Mouse (Mus musculus) embryonic facial prominence, embryonic 11.5 days (tissue): ENCODE results near the gene Ier5. TPM values are rescaled to one million over a fixed set of nuclear protein-coding genes. Genes with fewer than 3 reads are reported as not detected.

Experiments
- ATAC-seq: fragments of 200-750 bp; cut with Nextera tagmentation; replicated peaks from 2 replicates; pipeline ENCODE4 v1.8.0; 2017; ENCODE audit warnings: low read depth; ENCODE audit not compliant: insufficient number of reproducible peaks, low FRiP score, low TSS enrichment
- DNase-seq: peaks from one replicate; pipeline ENCODE4 v3.0.0-alpha.2; 2015; ENCODE audit warnings: low spot score
- H3K27ac ChIP-seq: fragments of 300-500 bp; sonication (generic); replicated peaks from 2 replicates; pipeline ENCODE4 v1.5.1; 2014; ENCODE audit warnings: mild to moderate bottlenecking, low read depth, low read length, control low read depth
- H3K27me3 ChIP-seq: fragments of 300-500 bp; sonication (generic); 2 replicates; pipeline ENCODE4 v1.6.1; 2014; ENCODE audit warnings: mild to moderate bottlenecking, low read length, moderate library complexity, mixed read lengths; ENCODE audit not compliant: control insufficient read depth, insufficient read depth
- H3K36me3 ChIP-seq: fragments of 300-500 bp; sonication (generic); replicated peaks from 2 replicates; pipeline ENCODE4 v1.6.1; 2014; ENCODE audit warnings: low read depth, mild to moderate bottlenecking, low read length, moderate library complexity, mixed read lengths; ENCODE audit not compliant: control insufficient read depth, insufficient read depth
- H3K4me1 ChIP-seq: fragments of 300-500 bp; sonication (generic); 2 replicates; pipeline ENCODE4 v1.6.1; 2014; ENCODE audit warnings: low read length, mixed read lengths; ENCODE audit not compliant: control insufficient read depth, insufficient read depth
- H3K4me2 ChIP-seq: fragments of 300-500 bp; sonication (generic); 2 replicates; pipeline ENCODE4 v1.6.1; 2014; ENCODE audit warnings: low read depth, mild to moderate bottlenecking, control low read depth, low read length, moderate library complexity
- H3K4me3 ChIP-seq: fragments of 300-500 bp; sonication (generic); 2 replicates; pipeline ENCODE4 v1.5.1; 2014; ENCODE audit warnings: low read depth, low read length, control low read depth
- H3K9ac ChIP-seq: fragments of 300-500 bp; sonication (generic); replicated peaks from 2 replicates; pipeline ENCODE4 v1.6.1; 2014; ENCODE audit warnings: mild to moderate bottlenecking, control low read depth, low read length
- H3K9me3 ChIP-seq: fragments of 300-500 bp; sonication (generic); replicated peaks from 2 replicates; pipeline ENCODE4 v1.6.1; 2016; ENCODE audit warnings: mild to moderate bottlenecking, low read length, inconsistent platforms, mixed read lengths; ENCODE audit not compliant: control insufficient read depth
- WGBS: fragments of 180-500 bp; shearing (Covaris S2); extraction: QIAGEN DNeasy Blood & Tissue Kit; methylation state at CpG from one replicate; pipeline ENCODE4 v1.1.7; 2014; 5-methylcytosine and 5-hydroxymethylcytosine counted together
- polyA plus RNA-seq: library from polyadenylated mRNA; unstranded; fragments of >200 nt; fragmentation: Nextera tagmentation; extraction: Ambion mirVana; gene quantifications from 2 replicates; pipeline ENCODE4 v1.2.1, GENCODE M21; 2014

The Ier5 gene
- polyA plus RNA-seq, 1 experiment from 2014 or later = 19.0 TPM

- 16% methylated on average over 18 of the region's 18 CpGs for WGBS
- DNase-seq (peak; percentile 47), ATAC-seq (no peak)
- no peak overlapping the region for H3K9ac ChIP-seq
- no peaks in the 10 kb centered on the region for H3K9me3 ChIP-seq
- no peaks in the 10 kb centered on the region; the same call in 1 of the 2 replicates for H3K36me3 ChIP-seq
- H3K27me3 ChIP-seq = no peaks in the 10 kb centered on the region
- no peak overlapping the region for H3K27ac ChIP-seq
- H3K4me3 ChIP-seq = no peak overlapping the region
- peaks cover 4% of the 10 kb centered on the region for H3K4me1 ChIP-seq
- no peak overlapping the region for H3K4me2 ChIP-seq
These were observed 10.2 kb upstream of the Ier5 start for GRCm38 (mm10) chr1:155109387-155110350.

DNA sequence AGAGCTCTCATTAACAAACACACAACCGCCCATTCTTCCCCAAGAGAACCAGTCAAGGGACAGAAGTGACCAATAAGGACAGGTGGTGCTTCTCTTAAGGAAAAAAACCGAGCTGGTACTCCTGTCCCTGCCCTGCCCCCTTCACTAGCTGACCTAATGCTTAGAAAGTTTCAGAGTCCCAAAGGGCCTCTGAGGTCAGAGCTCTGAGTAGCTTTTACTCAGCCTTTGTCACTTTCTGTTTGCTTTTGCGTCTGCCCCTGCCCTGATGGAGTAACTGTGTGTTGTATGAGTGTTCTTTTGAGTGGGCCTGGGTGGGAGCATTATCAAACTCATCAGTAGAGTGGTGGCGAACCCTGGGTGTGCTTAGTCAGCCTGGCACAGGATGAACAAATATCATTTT is 9.0 kb upstream of the Ier5 start:
- Histone ChIP-seq H3K4me1 (peaks cover 4% of the 10 kb centered on the region), H3K4me3 (no peak overlapping the region), H3K27ac (no peak overlapping the region; the same call in 1 of the 2 replicates), H3K27me3 (no peaks in the 10 kb centered on the region), H3K9me3 (no peaks in the 10 kb centered on the region), H3K36me3 (no peaks in the 10 kb centered on the region; the same call in 1 of the 2 replicates), H3K9ac (no peak overlapping the region), H3K4me2 (no peak overlapping the region)
- ATAC-seq (no peak; the same call in 1 of the 2 replicates), DNase-seq (peak; percentile 51)
- WGBS = 25% methylated on average over 4 of the region's 4 CpGs

DNA sequence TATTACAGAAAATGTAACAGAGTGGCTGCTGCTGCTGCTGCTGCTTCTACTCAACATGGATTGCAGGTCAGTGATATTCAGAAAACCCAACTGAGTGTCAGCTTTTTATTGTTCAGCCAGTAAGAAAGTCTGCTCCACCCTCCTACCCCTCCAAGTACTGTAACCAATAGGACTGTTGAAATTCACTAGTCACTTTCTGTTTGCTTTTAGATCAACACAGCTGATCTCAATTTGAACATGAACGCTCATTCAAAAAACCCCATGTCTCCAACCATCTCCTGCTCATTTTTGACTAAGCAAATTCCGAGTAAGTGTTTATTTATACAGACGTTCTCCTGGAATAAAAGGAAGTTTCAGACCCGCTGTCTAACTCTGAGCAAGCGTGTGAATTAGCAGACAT is 8.4 kb upstream of the Ier5 start:
- Histone ChIP-seq H3K9me3 (no peaks in the 10 kb centered on the region), H3K4me3 (no peak overlapping the region), H3K4me2 (no peak overlapping the region), H3K4me1 (peaks cover 4% of the 10 kb centered on the region), H3K36me3 (no peaks in the 10 kb centered on the region; the same call in 1 of the 2 replicates), H3K27me3 (no peaks in the 10 kb centered on the region), H3K27ac (no peak overlapping the region), H3K9ac (no peak overlapping the region)
- no peak for ATAC-seq
- 31% methylated on average over 5 of the region's 5 CpGs for WGBS
- no peak for DNase-seq

DNA sequence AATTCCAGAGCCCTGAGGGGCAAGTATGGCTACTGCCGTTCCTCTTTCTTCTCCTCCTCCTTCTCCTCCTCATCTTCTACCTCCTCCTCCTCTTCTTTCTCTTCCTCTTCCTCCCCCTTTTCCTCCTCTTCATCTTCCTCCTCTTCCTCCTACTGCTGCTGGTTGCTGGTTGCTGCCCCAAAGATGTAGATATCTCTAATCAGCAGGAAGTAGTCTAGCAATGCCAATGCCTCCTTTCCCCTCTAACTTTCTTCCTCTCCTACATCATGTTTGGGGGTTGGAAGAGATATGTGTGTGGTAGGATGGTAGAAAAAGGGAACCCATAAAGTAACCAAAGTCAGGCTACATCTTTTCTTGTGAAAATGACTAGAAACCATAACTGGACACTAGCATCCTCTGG is 6.9 kb upstream of the Ier5 start:
- Histone ChIP-seq H3K9ac (no peak overlapping the region), H3K4me2 (no peak overlapping the region), H3K27ac (no peak overlapping the region), H3K36me3 (no peaks in the 10 kb centered on the region; the same call in 1 of the 2 replicates), H3K4me1 (peaks cover 4% of the 10 kb centered on the region), H3K27me3 (no peaks in the 10 kb centered on the region), H3K9me3 (no peaks in the 10 kb centered on the region), H3K4me3 (no peak overlapping the region)
- 71% methylated on average over 1 of the region's 1 CpGs for WGBS
- DNase-seq (no peak), ATAC-seq (no peak)

DNA sequence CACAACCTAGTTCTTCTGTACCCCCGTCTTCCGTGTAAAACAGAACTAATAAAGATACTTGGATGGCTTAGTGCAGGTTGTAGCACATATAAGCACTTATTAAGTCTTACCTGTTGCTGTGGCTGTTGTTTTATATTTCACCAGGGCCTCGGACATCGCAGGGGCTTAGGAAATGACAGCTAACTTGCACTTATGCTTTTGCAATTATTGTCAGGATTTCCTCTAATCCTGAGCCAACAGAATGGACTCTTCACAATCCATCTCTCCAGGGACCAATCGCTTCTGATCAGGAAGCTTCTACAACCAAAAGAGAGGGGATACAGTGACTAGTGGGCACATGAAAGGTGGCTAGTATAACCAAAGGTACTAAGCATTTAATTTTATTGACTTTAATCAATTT is 4.6 kb upstream of the Ier5 start:
- peaks cover 4% of the 10 kb centered on the region for H3K4me1 ChIP-seq
- no peaks in the 10 kb centered on the region; the same call in 1 of the 2 replicates for H3K36me3 ChIP-seq
- no peak for ATAC-seq
- no peak overlapping the region for H3K4me2 ChIP-seq
- 82% methylated on average over 5 of the region's 5 CpGs for WGBS
- H3K4me3 ChIP-seq = no peak overlapping the region
- no peak for DNase-seq
- no peaks in the 10 kb centered on the region for H3K9me3 ChIP-seq
- no peak overlapping the region for H3K9ac ChIP-seq
- no peaks in the 10 kb centered on the region for H3K27me3 ChIP-seq
- H3K27ac ChIP-seq = no peak overlapping the region

GRCm38 (mm10) chr1:155102631-155103030 is 3.2 kb upstream of the Ier5 start:
- WGBS = 68% methylated on average over 4 of the region's 4 CpGs
- no peak for DNase-seq
- Histone ChIP-seq H3K36me3 (no peaks in the 10 kb centered on the region; the same call in 1 of the 2 replicates), H3K9ac (no peak overlapping the region), H3K4me2 (no peak overlapping the region), H3K27me3 (no peaks in the 10 kb centered on the region), H3K9me3 (no peaks in the 10 kb centered on the region), H3K4me3 (no peak overlapping the region), H3K4me1 (no peaks in the 10 kb centered on the region), H3K27ac (no peak overlapping the region)
- no peak for ATAC-seq

- H3K27me3 ChIP-seq = no peaks in the 10 kb centered on the region
- under 1% methylated on average over 84 of the region's 93 CpGs for WGBS
These were observed 753 bp downstream of the Ier5 start for GRCm38 (mm10) chr1:155098486-155099279.

More at GRCm38 (mm10) chr1:155098486-155099279, 753 bp downstream of the Ier5 start:
- H3K4me1 ChIP-seq = no peaks in the 10 kb centered on the region
- DNase-seq (peak; percentile 57), ATAC-seq (peak; percentile 63)
- peak overlapping the region; percentile 85 for H3K4me2 ChIP-seq
- H3K36me3 ChIP-seq = no peaks in the 10 kb centered on the region; the same call in 1 of the 2 replicates
- peak overlapping the region; percentile 96 for H3K9ac ChIP-seq
- H3K27ac ChIP-seq = peak overlapping the region; percentile 67
- peak overlapping the region; percentile 99 for H3K4me3 ChIP-seq
- H3K9me3 ChIP-seq = no peaks in the 10 kb centered on the region
